Mouse (Mus musculus): ENCODE measurements around the gene Sertad1. TPM values are rescaled to one million over a fixed set of nuclear protein-coding genes. Genes with fewer than 3 reads are reported as not detected.
"Not testable (repeated sequence)": the region's sequence is repeated elsewhere in the genome, so short reads cannot be mapped to it uniquely, and the experiment has no call there.

The Sertad1 gene
- polyA plus RNA-seq, 1 experiment from 2014 or later: 6.4 TPM

- ATAC-seq (replicated peaks): peak; percentile 21; the same call in 1 of the 2 replicates
- H3K27me3 ChIP-seq: no peaks in the 10 kb centered on the region
- peak overlapping the region; percentile 35 for H3K4me3 ChIP-seq
- peak overlapping the region; percentile 34 for H3K9ac ChIP-seq (replicated peaks)
- H3K36me3 ChIP-seq: no peaks in the 10 kb centered on the region
- H3K9me3 ChIP-seq: no peaks in the 10 kb centered on the region
- H3K4me1 ChIP-seq: peaks cover 20% of the 10 kb centered on the region
- WGBS: 2% methylated on average over 32 of the region's 33 CpGs
- H3K4me2 ChIP-seq (replicated peaks): peak overlapping the region; percentile 51
- H3K27ac ChIP-seq (replicated peaks): peak overlapping the region; percentile 42; the same call in 1 of the 2 replicates
These were observed 4.0 kb downstream of the Sertad1 start for GRCm38 (mm10) chr7:27490543-27491329.

GRCm38 (mm10) chr7:27491856-27492255 lies 5.1 kb downstream of the Sertad1 start:
- Histone ChIP-seq H3K4me3 (no peak overlapping the region), H3K9me3 (no peaks in the 10 kb centered on the region), H3K27ac (replicated peaks) (no peak overlapping the region), H3K4me2 (replicated peaks) (no peak overlapping the region), H3K4me1 (peaks cover 17% of the 10 kb centered on the region), H3K36me3 (no peaks in the 10 kb centered on the region), H3K27me3 (no peaks in the 10 kb centered on the region), H3K9ac (replicated peaks) (no peak overlapping the region)
- ATAC-seq (replicated peaks): no peak
- WGBS: 81% methylated on average over 7 of the region's 7 CpGs

GRCm38 (mm10) chr7:27493022-27493421 lies 6.3 kb downstream of the Sertad1 start:
- H3K27ac ChIP-seq (replicated peaks): no peak overlapping the region
- H3K27me3 ChIP-seq: no peaks in the 10 kb centered on the region
- ATAC-seq (replicated peaks): no peak
- no peaks in the 10 kb centered on the region for H3K9me3 ChIP-seq
- no peak overlapping the region for H3K4me2 ChIP-seq (replicated peaks)
- H3K36me3 ChIP-seq: no peaks in the 10 kb centered on the region
- peaks cover 10% of the 10 kb centered on the region for H3K4me1 ChIP-seq
- H3K9ac ChIP-seq (replicated peaks): no peak overlapping the region
- WGBS: 70% methylated on average over 3 of the region's 3 CpGs
- H3K4me3 ChIP-seq: no peak overlapping the region

- Histone ChIP-seq H3K4me3 (no peak overlapping the region), H3K27me3 (no peaks in the 10 kb centered on the region), H3K9ac (replicated peaks) (no peak overlapping the region), H3K4me1 (peaks cover 9% of the 10 kb centered on the region), H3K27ac (replicated peaks) (no peak overlapping the region), H3K36me3 (no peaks in the 10 kb centered on the region), H3K4me2 (replicated peaks) (no peak overlapping the region), H3K9me3 (no peaks in the 10 kb centered on the region)
- whole genome bisulfite sequencing: 86% methylated on average over 5 of the region's 5 CpGs
- no peak for ATAC-seq (replicated peaks)
These were observed 6.7 kb downstream of the Sertad1 start for GRCm38 (mm10) chr7:27493450-27493849.

- H3K9ac ChIP-seq (replicated peaks); ATAC-seq (replicated peaks); H3K4me3 ChIP-seq; H3K27me3 ChIP-seq; H3K9me3 ChIP-seq; H3K27ac ChIP-seq (replicated peaks); H3K4me1 ChIP-seq; H3K36me3 ChIP-seq; H3K4me2 ChIP-seq (replicated peaks): not testable (repeated sequence)
- 84% methylated on average over 9 of the region's 9 CpGs for WGBS
These were observed 8.1 kb downstream of the Sertad1 start for GRCm38 (mm10) chr7:27494659-27495367.

- H3K4me2 ChIP-seq (replicated peaks): no peak within 1 kb of the TSS
- no peak within 1 kb of the TSS for H3K9ac ChIP-seq (replicated peaks)
- no peak for ATAC-seq (replicated peaks)
- no peak within 1 kb of the TSS for H3K4me3 ChIP-seq
- WGBS: 68% methylated on average over 3 of the region's 3 CpGs
- H3K36me3 ChIP-seq: no peaks in the 10 kb centered on the region
- no peaks in the 10 kb centered on the region for H3K4me1 ChIP-seq
- H3K27ac ChIP-seq (replicated peaks): no peak within 1 kb of the TSS
- H3K9me3 ChIP-seq: no peaks in the 10 kb centered on the region
- no peaks in the 10 kb centered on the region for H3K27me3 ChIP-seq
These were observed 12.3 kb downstream of the Sertad1 start, which contains the start of gene Prx for GRCm38 (mm10) chr7:27499036-27499435. Prx (plus strand) TSS chr7:27499324.

- no peaks in the 10 kb centered on the region for H3K27me3 ChIP-seq
- H3K9ac ChIP-seq (replicated peaks): no peak overlapping the region
- no peaks in the 10 kb centered on the region for H3K36me3 ChIP-seq
- no peaks in the 10 kb centered on the region for H3K9me3 ChIP-seq
- no peak overlapping the region for H3K4me3 ChIP-seq
- H3K4me2 ChIP-seq (replicated peaks): no peak overlapping the region
- 72% methylated on average over 4 of the region's 4 CpGs for WGBS
- no peak overlapping the region for H3K27ac ChIP-seq (replicated peaks)
- no peak for ATAC-seq (replicated peaks)
- no peaks in the 10 kb centered on the region for H3K4me1 ChIP-seq
These were observed 14.9 kb downstream of the Sertad1 start for GRCm38 (mm10) chr7:27501620-27502019.

- H3K27me3 ChIP-seq: no peaks in the 10 kb centered on the region
- no peak overlapping the region for H3K9ac ChIP-seq (replicated peaks)
- no peak for ATAC-seq (replicated peaks)
- WGBS: 45% methylated on average over 9 of the region's 9 CpGs
- no peaks in the 10 kb centered on the region for H3K36me3 ChIP-seq
- H3K4me1 ChIP-seq: peaks cover 12% of the 10 kb centered on the region
- H3K4me2 ChIP-seq (replicated peaks): peak overlapping the region; percentile 67
- peak overlapping the region; percentile 65 for H3K4me3 ChIP-seq
- no peaks in the 10 kb centered on the region for H3K9me3 ChIP-seq
- H3K27ac ChIP-seq (replicated peaks): peak overlapping the region; percentile 95; the same call in 1 of the 2 replicates
These were observed 20.2 kb downstream of the Sertad1 start for GRCm38 (mm10) chr7:27506765-27507370.

GRCm38 (mm10) chr7:27507711-27508647 lies 21.3 kb downstream of the Sertad1 start:
- Histone ChIP-seq H3K27me3 (no peaks in the 10 kb centered on the region), H3K4me2 (replicated peaks) (peak overlapping the region; percentile 67), H3K4me3 (peak overlapping the region; percentile 65), H3K27ac (replicated peaks) (peak overlapping the region; percentile 95), H3K4me1 (peaks cover 12% of the 10 kb centered on the region), H3K9me3 (no peaks in the 10 kb centered on the region), H3K36me3 (no peaks in the 10 kb centered on the region), H3K9ac (replicated peaks) (peak overlapping the region; percentile 65)
- peak; percentile 90 for ATAC-seq (replicated peaks)
- under 1% methylated on average over 54 of the region's 54 CpGs for WGBS

- Histone ChIP-seq H3K4me1 (peaks cover 12% of the 10 kb centered on the region), H3K9me3 (no peaks in the 10 kb centered on the region), H3K27ac (replicated peaks) (peak overlapping the region; percentile 95), H3K27me3 (no peaks in the 10 kb centered on the region), H3K9ac (replicated peaks) (no peak overlapping the region), H3K4me2 (replicated peaks) (peak overlapping the region; percentile 67), H3K4me3 (peak overlapping the region; percentile 65; the same call in 1 of the 2 replicates), H3K36me3 (no peaks in the 10 kb centered on the region)
- ATAC-seq (replicated peaks): peak; percentile 53
- 20% methylated on average over 6 of the region's 6 CpGs for WGBS
These were observed 21.9 kb downstream of the Sertad1 start for GRCm38 (mm10) chr7:27508648-27509005.

GRCm38 (mm10) chr7:27510809-27511208 lies 24.1 kb downstream of the Sertad1 start:
- Histone ChIP-seq H3K27ac (replicated peaks) (no peak overlapping the region), H3K4me2 (replicated peaks) (no peak overlapping the region), H3K36me3 (no peaks in the 10 kb centered on the region), H3K9ac (replicated peaks) (no peak overlapping the region), H3K4me3 (no peak overlapping the region), H3K4me1 (peaks cover 12% of the 10 kb centered on the region), H3K9me3 (no peaks in the 10 kb centered on the region), H3K27me3 (no peaks in the 10 kb centered on the region)
- no peak for ATAC-seq (replicated peaks)
- WGBS: 81% methylated on average over 2 of the region's 2 CpGs

Measured in forebrain, embryonic 15.5 days (tissue).